Mouse (Mus musculus) liver, embryonic 14.5 days (tissue): ENCODE results near the gene Gpx3. TPM values are rescaled to one million over a fixed set of nuclear protein-coding genes. Genes with fewer than 3 reads are reported as not detected.
A peak's percentile ranks its signal among the peaks of the same experiment; 100 is the strongest.

Source experiments
- ATAC-seq: fragments of 200-750 bp; cut with Nextera tagmentation; 2 replicates; pipeline ENCODE4 v1.8.0; 2017; ENCODE audit warnings: moderate number of reproducible peaks, mild to moderate bottlenecking, moderate library complexity; ENCODE audit not compliant: insufficient read depth
- DNase-seq, 3 experiments: peaks; one replicate each; pipeline ENCODE4 v3.0.0-alpha.2; 2012 to 2013; ENCODE audit warnings: low read depth in 3 of 3, low spot score in 3 of 3
- H3K27ac ChIP-seq: fragments of 300-500 bp; sonication (generic); 2 replicates; pipeline ENCODE4 v1.5.1; 2014; ENCODE audit warnings: moderate library complexity, mild to moderate bottlenecking, control low read depth, inconsistent platforms
- H3K27me3 ChIP-seq: fragments of 300-500 bp; sonication (generic); 2 replicates; pipeline ENCODE4 v1.6.1; 2014; ENCODE audit warnings: mild to moderate bottlenecking, low read length, moderate library complexity; ENCODE audit not compliant: control insufficient read depth, insufficient read depth
- H3K36me3 ChIP-seq: fragments of 300-500 bp; sonication (generic); replicated peaks from 2 replicates; pipeline ENCODE4 v1.6.1; 2014; ENCODE audit warnings: low read depth; ENCODE audit not compliant: control insufficient read depth, insufficient read depth
- H3K4me1 ChIP-seq, 2 experiments: fragments of 200-500 bp in 1 of 2; fragments of 300-500 bp in 1 of 2; sonication (generic) in 1 of 2; replicated peaks; 2 replicates each; pipeline ENCODE4 v1.6.1; 2012 to 2014; ENCODE audit warnings: antibody characterized with exemption in 1 of 2, inconsistent platforms in 1 of 2, low read length in 1 of 2; ENCODE audit not compliant: control insufficient read depth in 2 of 2, insufficient read depth in 2 of 2
- H3K4me2 ChIP-seq: fragments of 300-500 bp; sonication (generic); 2 replicates; pipeline ENCODE4 v1.6.1; 2014; ENCODE audit warnings: low read depth, mild to moderate bottlenecking, control low read depth, moderate library complexity
- H3K4me3 ChIP-seq, 2 experiments: fragments of 200-500 bp in 1 of 2; fragments of 300-500 bp in 1 of 2; sonication (generic) in 1 of 2; 2 replicates each; pipeline ENCODE4 v1.5.1; 2012 to 2014; ENCODE audit warnings: low read depth in 2 of 2, low read length in 2 of 2, mild to moderate bottlenecking in 2 of 2, control low read depth in 1 of 2, inconsistent platforms in 1 of 2, moderate library complexity in 1 of 2; ENCODE audit not compliant: insufficient read depth in 1 of 2
- H3K9ac ChIP-seq: fragments of 300-500 bp; sonication (generic); replicated peaks from 2 replicates; pipeline ENCODE4 v1.6.1; 2014; ENCODE audit warnings: mild to moderate bottlenecking, control low read depth, moderate library complexity
- H3K9me3 ChIP-seq: fragments of 300-500 bp; sonication (generic); 2 replicates; pipeline ENCODE4 v1.6.1; 2016; ENCODE audit warnings: low read length, mixed read lengths; ENCODE audit not compliant: control insufficient read depth
- CTCF ChIP-seq: IDR thresholded peaks from 2 replicates; pipeline ENCODE4 v1.5.1; 2016; ENCODE audit warnings: antibody characterized with exemption, low read depth, control low read depth
- EP300 ChIP-seq: IDR thresholded peaks from 2 replicates; pipeline ENCODE4 v1.6.1; 2016; ENCODE audit warnings: antibody characterized with exemption, low read depth
- WGBS: fragments of 180-500 bp; shearing (Covaris S2); extraction: QIAGEN DNeasy Blood & Tissue Kit; methylation state at CpG from one replicate; pipeline ENCODE4 v1.1.7; 2014; ENCODE audit not compliant: insufficient replicate concordance; 5-methylcytosine and 5-hydroxymethylcytosine counted together
- polyA plus RNA-seq, 2 experiments: library from polyadenylated mRNA; depleted of rRNA in 1 of 2; stranded (reverse) in 1 of 2; unstranded in 1 of 2; fragments of >200 nt; fragmentation: Nextera tagmentation in 1 of 2; extraction: Ambion mirVana in 1 of 2; gene quantifications; 2 replicates each; pipeline versions ENCODE4 v1.2.1 to v1.2.3; 2012 to 2014

Gpx3 gene
- polyA plus RNA-seq, 2 experiments, result 8.3 to 27.0 TPM

GRCm38 (mm10) chr11:54958571-54959073 is 56.4 kb downstream of the Gpx3 start:
- ATAC-seq (no peak), DNase-seq (peak in 2 of 3 experiments; percentile 33 to 50)
- H3K27ac ChIP-seq, result no peak overlapping the region
- TF ChIP-seq EP300, result no peak
- no peak for TF ChIP-seq CTCF
- H3K4me2 ChIP-seq, result no peak overlapping the region
- 6% methylated on average over 3 of the region's 3 CpGs for WGBS
- H3K36me3 ChIP-seq, result no peaks in the 10 kb centered on the region
- no peak overlapping the region for H3K9ac ChIP-seq
- no peaks in the 10 kb centered on the region for H3K9me3 ChIP-seq
- no peaks in the 10 kb centered on the region for H3K27me3 ChIP-seq
- peaks cover 6 to 16% of the 10 kb centered on the region in 2 experiments for H3K4me1 ChIP-seq
- H3K4me3 ChIP-seq, result no peak overlapping the region

Other genes starting within 250 kb of the Gpx3 start
- 9.0 and 9.2 TPM in 2 replicates for gene Cdc42se2, start 114.8 kb upstream of the Gpx3 start, polyA plus RNA-seq (2012; rRNA removed)
- 15.5 and 19.1 TPM in 2 replicates for gene Cdc42se2, start 114.8 kb upstream of the Gpx3 start, polyA plus RNA-seq (2014; fragmentation: Nextera tagmentation; extraction: Ambion mirVana)
- 1.8 and 2.0 TPM in 2 replicates for gene Lyrm7, start 41.5 kb upstream of the Gpx3 start, polyA plus RNA-seq (2012; rRNA removed)
- gene Lyrm7, start 41.5 kb upstream of the Gpx3 start, polyA plus RNA-seq (2014; fragmentation: Nextera tagmentation; extraction: Ambion mirVana), result 5.4 and 6.4 TPM in 2 replicates
- 293 and 330 TPM in 2 replicates for gene Hint1, start 36.1 kb upstream of the Gpx3 start, polyA plus RNA-seq (2012; rRNA removed)
- 442 and 509 TPM in 2 replicates for gene Hint1, start 36.1 kb upstream of the Gpx3 start, polyA plus RNA-seq (2014; fragmentation: Nextera tagmentation; extraction: Ambion mirVana)
- gene Tnip1, start 60.5 kb downstream of the Gpx3 start, polyA plus RNA-seq (2012; rRNA removed), result 3.4 and 5.2 TPM in 2 replicates
- 3.6 and 3.7 TPM in 2 replicates for gene Tnip1, start 60.5 kb downstream of the Gpx3 start, polyA plus RNA-seq (2014; fragmentation: Nextera tagmentation; extraction: Ambion mirVana)
- gene Anxa6, start 131.0 kb downstream of the Gpx3 start, polyA plus RNA-seq (2012; rRNA removed), result 21.2 and 24.2 TPM in 2 replicates
- gene Anxa6, start 131.0 kb downstream of the Gpx3 start, polyA plus RNA-seq (2014; fragmentation: Nextera tagmentation; extraction: Ambion mirVana), result 36.7 and 42.1 TPM in 2 replicates
- 0.61 and 0.77 TPM in 2 replicates for gene Ccdc69, start 175.7 kb downstream of the Gpx3 start, polyA plus RNA-seq (2012; rRNA removed)
- gene Ccdc69, start 175.7 kb downstream of the Gpx3 start, polyA plus RNA-seq (2014; fragmentation: Nextera tagmentation; extraction: Ambion mirVana), result 1.0 and 1.1 TPM in 2 replicates
- 5.1 and 5.5 TPM in 2 replicates for gene Gm2a, start 195.7 kb downstream of the Gpx3 start, polyA plus RNA-seq (2012; rRNA removed)
- gene Gm2a, start 195.7 kb downstream of the Gpx3 start, polyA plus RNA-seq (2014; fragmentation: Nextera tagmentation; extraction: Ambion mirVana), result 14.2 and 14.9 TPM in 2 replicates
- gene Slc36a3, start 249.3 kb downstream of the Gpx3 start, polyA plus RNA-seq (2012; rRNA removed), result not detected in 2 replicates
- not detected in 2 replicates for gene Slc36a3, start 249.3 kb downstream of the Gpx3 start, polyA plus RNA-seq (2014; fragmentation: Nextera tagmentation; extraction: Ambion mirVana)